Mouse (Mus musculus) liver, embryonic 14.5 days (tissue): ENCODE results near the gene Usp38.

ENCODE experiments used
- CTCF ChIP-seq: IDR thresholded peaks from 2 replicates; pipeline ENCODE4 v1.5.1; 2016; ENCODE audit warnings: antibody characterized with exemption, low read depth, control low read depth
- EP300 ChIP-seq: IDR thresholded peaks from 2 replicates; pipeline ENCODE4 v1.6.1; 2016; ENCODE audit warnings: antibody characterized with exemption, low read depth

GRCm38 (mm10) chr8:81027991-81028390 lies 13.3 kb upstream of the Usp38 start:
- no peak for TF ChIP-seq EP300
- no peak for TF ChIP-seq CTCF
